In the genomic region with DNA sequence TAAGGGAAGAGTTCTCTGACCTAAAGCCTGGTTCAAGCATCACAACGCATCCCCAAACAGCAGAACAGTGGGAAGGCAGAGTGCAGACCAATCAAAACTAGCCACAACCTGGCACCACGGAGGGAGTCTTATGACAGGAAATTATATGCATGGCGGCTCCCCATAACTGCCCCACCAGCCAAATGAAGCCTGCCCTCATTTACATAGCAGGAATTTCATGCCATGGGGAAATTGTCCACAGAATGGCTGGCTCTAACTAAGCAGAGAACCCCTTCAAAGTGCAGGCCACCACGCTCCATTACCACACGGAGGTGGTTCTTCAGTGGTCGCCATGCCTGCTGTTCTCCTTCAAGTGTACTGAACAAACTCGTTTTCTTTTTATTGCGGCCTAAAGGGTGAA, we compare ENCODE assay signal across 24 mouse cellular contexts.
DNase-seq lines count a peak whose midpoint lies in the region; ATAC-seq and TF ChIP-seq lines count a peak whose summit lies in the region.
"Had no signal": no experiment of that assay in that cellular context is flagged by ENCODE, and none has a peak within 500 bp of the region (broad histone marks: within the 10 kb centered on the region; RNA-seq: fewer than 3 reads in every experiment).

No protein-coding gene starts in this region.

- WGBS in kidney, embryonic 15.5 days: 66% methylated on average over 8 of the region's 8 CpGs
- 84% methylated on average over 8 of the region's 8 CpGs for WGBS in forebrain, embryonic 16.5 days
- 81% methylated on average over 8 of the region's 8 CpGs for WGBS in midbrain, embryonic 16.5 days

- H3K79me2 ChIP-seq in CH12.LX (replicated peaks; ENCODE audit: control insufficient read depth, extremely low read depth, insufficient read depth, poor library complexity, severe bottlenecking): no peaks in the 10 kb centered on the region

- H3K36me3 ChIP-seq in CH12.LX (replicated peaks in 1 of 2; ENCODE audit: control insufficient read depth in 1 of 2, insufficient read depth in 1 of 2, low read length in 1 of 2): peaks cover 0 to 19% of the 10 kb centered on the region in 2 experiments
- no peaks in the 10 kb centered on the region for H3K36me3 ChIP-seq in kidney, embryonic 15.5 days
- H3K36me3 ChIP-seq in forebrain, embryonic 16.5 days (ENCODE audit: control insufficient read depth, insufficient read depth): no peaks in the 10 kb centered on the region
- H3K36me3 ChIP-seq in midbrain, embryonic 16.5 days (ENCODE audit: control insufficient read depth, insufficient read depth, low read length): no peaks in the 10 kb centered on the region
- H3K36me3 ChIP-seq: embryonic facial prominence, embryonic 13.5 days; heart, embryonic 15.5 days; hindbrain, embryonic 12.5 days; intestine, embryonic 15.5 days; liver, embryonic 12.5 days; midbrain, embryonic 12.5 days had no signal

- CTCF ChIA-PET in Patski (lab: Charles Lee): no interaction called here

- peaks cover 2% of the 10 kb centered on the region for H3K9me3 ChIP-seq in CH12.LX (replicated peaks; ENCODE audit: low read length)
- no peaks in the 10 kb centered on the region for H3K9me3 ChIP-seq in kidney, embryonic 15.5 days (replicated peaks)
- no peaks in the 10 kb centered on the region for H3K9me3 ChIP-seq in forebrain, embryonic 16.5 days (ENCODE audit: control insufficient read depth, low read length)
- H3K9me3 ChIP-seq in midbrain, embryonic 16.5 days (replicated peaks; ENCODE audit: control insufficient read depth, low read length, poor library complexity, severe bottlenecking): no peaks in the 10 kb centered on the region
- H3K9me3 ChIP-seq: embryonic facial prominence, embryonic 13.5 days; heart, embryonic 15.5 days; hindbrain, embryonic 12.5 days; intestine, embryonic 15.5 days; liver, embryonic 12.5 days; midbrain, embryonic 12.5 days had no signal

- TF ChIP-seq POLR2A in CH12.LX (IDR thresholded peaks at IDR 0.05; ENCODE audit: low read depth, low read length): no peak

- in situ Hi-C loops in CH12.LX (cut with MboI; ENCODE audit: low pct_ligation_motif_present, low pct_unique_long_range_greater_than_20kb, low sequenced_read_pairs) (no loop called here), Patski (cut with MboI; ENCODE audit: low pct_unique_long_range_greater_than_20kb) (loop anchor here (5.0 kb wide), 1 partner anchor 848 kb away; no protein-coding TSS in a partner anchor)

- ATAC-seq in Patski: peak; percentile 35
- peak; percentile 49; the same call in 1 of the 2 replicates for ATAC-seq in kidney, embryonic 15.5 days (replicated peaks; ENCODE audit: low FRiP score)
- no peak for ATAC-seq in forebrain, embryonic 16.5 days
- ATAC-seq in midbrain, embryonic 16.5 days: no peak
- ATAC-seq: hindbrain, postnatal 0 days; intestine, embryonic 15.5 days; liver, embryonic 12.5 days; liver, postnatal 0 days had no signal

- TF ChIP-seq RAD21 in CH12.LX (IDR thresholded peaks at IDR 0.05; ENCODE audit: low read depth, low read length): no peak

- TF ChIP-seq CTCF in CH12.LX (conservative IDR thresholded peaks at IDR 0.05 in 1 of 2, IDR thresholded peaks at IDR 0.05 in 1 of 2; ENCODE audit: low read depth in 2 of 2, low read length in 2 of 2): no peak
- TF ChIP-seq CTCF in Patski (IDR thresholded peaks at IDR 0.05): no peak

- peak; percentile 77 for DNase-seq in CH12.LX (ENCODE audit: extremely low read depth)
- no peak for DNase-seq in Patski (ENCODE audit: low read depth, low spot score)
- peak; percentile 40 to 73 for DNase-seq in kidney, postnatal 25 days
- DNase-seq in urinary bladder, postnatal 10 days (ENCODE audit: low spot score): no peak
- DNase-seq: adrenal gland, adult 8-10 months; B cell, adult 2 months; cerebellum, adult 8-10 months; gastrocnemius, postnatal 10 days; heart, postnatal 36 days; liver, postnatal 0 days; lung, postnatal 36 days; right cerebral cortex, postnatal 25 days; thymus, postnatal 14 days had no signal

- TF ChIP-seq EP300 in CH12.LX (IDR thresholded peaks at IDR 0.05; ENCODE audit: low read length): peak; percentile 47; the same call in 1 of the 2 replicates

- H3K27me3 ChIP-seq in CH12.LX (replicated peaks) (no peaks in the 10 kb centered on the region), Patski (no peaks in the 10 kb centered on the region)
- H3K27me3 ChIP-seq in kidney, embryonic 15.5 days: no peaks in the 10 kb centered on the region
- no peaks in the 10 kb centered on the region for H3K27me3 ChIP-seq in forebrain, embryonic 16.5 days (replicated peaks; ENCODE audit: control insufficient read depth, insufficient read depth, low read length)
- H3K27me3 ChIP-seq in midbrain, embryonic 16.5 days (ENCODE audit: control insufficient read depth, insufficient read depth, low read depth, low read length): no peaks in the 10 kb centered on the region
- H3K27me3 ChIP-seq: embryonic facial prominence, embryonic 13.5 days; heart, embryonic 15.5 days; hindbrain, embryonic 12.5 days; intestine, embryonic 15.5 days; liver, embryonic 12.5 days; midbrain, embryonic 12.5 days had no signal

- H3K4me3 ChIP-seq in CH12.LX (replicated peaks in 1 of 3; ENCODE audit: low read depth in 2 of 3, low read length in 2 of 3, poor library complexity in 1 of 3): no peak overlapping the region
- no peak overlapping the region for H3K4me3 ChIP-seq in kidney, embryonic 15.5 days (replicated peaks)
- no peak overlapping the region for H3K4me3 ChIP-seq in forebrain, embryonic 16.5 days (replicated peaks; ENCODE audit: low read length)
- H3K4me3 ChIP-seq in midbrain, embryonic 16.5 days (ENCODE audit: low read depth, low read length): no peak overlapping the region
- H3K4me3 ChIP-seq: embryonic facial prominence, embryonic 13.5 days; heart, embryonic 15.5 days; hindbrain, embryonic 12.5 days; intestine, embryonic 15.5 days; left cerebral cortex, adult 2 months; liver, embryonic 12.5 days; midbrain, embryonic 12.5 days had no signal

- POLR2A ChIA-PET in Patski (lab: Charles Lee): no interaction called here

- peak overlapping the region; percentile 46; the same call in 1 of the 2 replicates for H3K4me2 ChIP-seq in CH12.LX (ENCODE audit: insufficient read depth, low read depth, poor library complexity, severe bottlenecking)
- H3K4me2 ChIP-seq in kidney, embryonic 15.5 days: no peak overlapping the region
- H3K4me2 ChIP-seq in forebrain, embryonic 16.5 days (ENCODE audit: low read length): no peak overlapping the region
- H3K4me2 ChIP-seq in midbrain, embryonic 16.5 days (ENCODE audit: low read length): no peak overlapping the region
- H3K4me2 ChIP-seq: embryonic facial prominence, embryonic 13.5 days; heart, embryonic 15.5 days; hindbrain, embryonic 12.5 days; intestine, embryonic 15.5 days; liver, embryonic 12.5 days; midbrain, embryonic 12.5 days had no signal

- H3K27ac ChIP-seq in CH12.LX (ENCODE audit: insufficient read depth, low read depth): peak overlapping the region; percentile 46; the same call in 1 of the 2 replicates
- peak overlapping the region; percentile 67; the same call in 1 of the 2 replicates for H3K27ac ChIP-seq in kidney, embryonic 15.5 days
- H3K27ac ChIP-seq in forebrain, embryonic 16.5 days (ENCODE audit: low read length): no peak overlapping the region
- no peak overlapping the region for H3K27ac ChIP-seq in midbrain, embryonic 16.5 days (ENCODE audit: low read length)
- H3K27ac ChIP-seq: embryonic facial prominence, embryonic 13.5 days; heart, embryonic 15.5 days; hindbrain, embryonic 12.5 days; hindbrain, postnatal 0 days; intestine, embryonic 15.5 days; left cerebral cortex, adult 2 months; liver, embryonic 12.5 days; midbrain, embryonic 12.5 days had no signal

- peaks cover 13 to 52% of the 10 kb centered on the region in 2 experiments for H3K4me1 ChIP-seq in CH12.LX (ENCODE audit: control insufficient read depth in 1 of 2, insufficient read depth in 2 of 2)
- 0 out of 2 replicates have a peak, but pooled peaks cover 2% of the 10 kb centered on the region for H3K4me1 ChIP-seq in kidney, embryonic 15.5 days
- no peaks in the 10 kb centered on the region for H3K4me1 ChIP-seq in forebrain, embryonic 16.5 days (replicated peaks; ENCODE audit: control insufficient read depth, insufficient read depth, low read length)
- H3K4me1 ChIP-seq in midbrain, embryonic 16.5 days (ENCODE audit: control insufficient read depth, insufficient read depth, low read length): no peaks in the 10 kb centered on the region
- H3K4me1 ChIP-seq: embryonic facial prominence, embryonic 13.5 days; heart, embryonic 15.5 days; hindbrain, embryonic 12.5 days; intestine, embryonic 15.5 days; liver, embryonic 12.5 days; midbrain, embryonic 12.5 days had no signal

- no peak overlapping the region for H3K9ac ChIP-seq in CH12.LX (ENCODE audit: insufficient read depth, low read depth)
- no peak overlapping the region for H3K9ac ChIP-seq in kidney, embryonic 15.5 days
- no peak overlapping the region for H3K9ac ChIP-seq in forebrain, embryonic 16.5 days (replicated peaks; ENCODE audit: low read depth, low read length)
- H3K9ac ChIP-seq in midbrain, embryonic 16.5 days (ENCODE audit: low read depth, low read length): no peak overlapping the region
- H3K9ac ChIP-seq: embryonic facial prominence, embryonic 13.5 days; heart, embryonic 15.5 days; hindbrain, embryonic 12.5 days; intestine, embryonic 15.5 days; liver, embryonic 12.5 days; liver, postnatal 0 days; midbrain, embryonic 12.5 days had no signal

- dilution Hi-C loops in CH12.LX (cut with MboI; ENCODE audit: extremely low pct_ligation_motif_present, extremely low pct_unique_long_range_greater_than_20kb, low sequenced_read_pairs): loop anchor here (25.0 kb wide), 1 partner anchor 107 kb away; no protein-coding TSS in a partner anchor

TF ChIP-seq in CH12.LX, 34 proteins besides CTCF, POLR2A, EP300 and RAD21:
- TF ChIP-seq MAX (IDR thresholded peaks at IDR 0.05; ENCODE audit: low read length) (peak; percentile 38; the same call in 1 of the 2 replicates), TCF12 (IDR thresholded peaks at IDR 0.05; ENCODE audit: low read depth, low read length) (peak; percentile 65; the same call in 1 of the 2 replicates), ETS1 (conservative IDR thresholded peaks at IDR 0.05; ENCODE audit: low read depth, low read length) (0 out of 2 replicates have a peak, but pooled peaks have one; percentile 22), BHLHE40 (IDR thresholded peaks at IDR 0.05; ENCODE audit: low read depth, low read length) (peak; percentile 24; the same call in 1 of the 2 replicates), TBP (conservative IDR thresholded peaks at IDR 0.05; ENCODE audit: low read depth, low read length) (0 out of 2 replicates have a peak, but pooled peaks have one; percentile 28), ZMIZ1 (IDR thresholded peaks at IDR 0.05; ENCODE audit: low read depth, low read length) (no peak), JUND (conservative IDR thresholded peaks at IDR 0.05; ENCODE audit: low read depth, low read length) (no peak)

Comparison
In these comparisons a context has a peak if more than half of its experiments do, and no peak if none do; other contexts are left out.
1. DNase-seq: peak in CH12.LX (single experiment) and kidney, postnatal 25 days (2 of 2); none in Patski (single experiment) and urinary bladder, postnatal 10 days (single experiment).
2. H3K27ac ChIP-seq: peak in CH12.LX (single experiment) and kidney, embryonic 15.5 days (single experiment); none in forebrain, embryonic 16.5 days (single experiment) and midbrain, embryonic 16.5 days (single experiment).
3. ATAC-seq: peak in Patski (single experiment) and kidney, embryonic 15.5 days (single experiment); none in forebrain, embryonic 16.5 days (single experiment) and midbrain, embryonic 16.5 days (single experiment).